ENCODE assay signal across 27 mouse cellular contexts in genomic region chr15:18190490-18190889, GRCm38 (mm10).
A peak's percentile ranks its signal among the peaks of the same experiment; 100 is the strongest.
DNase-seq lines count a peak whose midpoint lies in the region; ATAC-seq lines count a peak whose summit lies in the region.
"Had no signal": no experiment of that assay in that cellular context is flagged by ENCODE, and none has a peak within 500 bp of the region (broad histone marks: within the 10 kb centered on the region; RNA-seq: fewer than 3 reads in every experiment).

No protein-coding gene starts in this region.

- 0 out of 2 replicates have a peak, but pooled peaks cover 5% of the 10 kb centered on the region for H3K4me1 ChIP-seq in forebrain, embryonic 12.5 days
- H3K4me1 ChIP-seq in forebrain, embryonic 10.5 days, result no peaks in the 10 kb centered on the region
- peaks cover 9% of the 10 kb centered on the region for H3K4me1 ChIP-seq in forebrain, embryonic 13.5 days
- H3K4me1 ChIP-seq in forebrain, embryonic 16.5 days (replicated peaks; ENCODE audit: control insufficient read depth, insufficient read depth, low read length), result peaks cover 4% of the 10 kb centered on the region
- no peaks in the 10 kb centered on the region for H3K4me1 ChIP-seq in kidney, embryonic 15.5 days
- H3K4me1 ChIP-seq: embryonic facial prominence, embryonic 10.5 days; embryonic facial prominence, embryonic 13.5 days; heart, embryonic 12.5 days; hindbrain, embryonic 10.5 days; intestine, embryonic 15.5 days had no signal

- H3K4me3 ChIP-seq in forebrain, embryonic 12.5 days (replicated peaks), result no peak overlapping the region
- H3K4me3 ChIP-seq in forebrain, embryonic 10.5 days, result no peak overlapping the region
- no peak overlapping the region for H3K4me3 ChIP-seq in forebrain, embryonic 13.5 days
- no peak overlapping the region for H3K4me3 ChIP-seq in forebrain, embryonic 16.5 days (replicated peaks; ENCODE audit: low read length)
- no peak overlapping the region for H3K4me3 ChIP-seq in kidney, embryonic 15.5 days (replicated peaks)
- H3K4me3 ChIP-seq: embryonic facial prominence, embryonic 10.5 days; embryonic facial prominence, embryonic 13.5 days; erythroblast, embryonic 14.5 days; gastrocnemius, adult 2 months; heart, embryonic 12.5 days; heart, embryonic 15.5 days; hindbrain, embryonic 10.5 days; hindbrain, embryonic 13.5 days; intestine, embryonic 15.5 days had no signal

- H3K9ac ChIP-seq in forebrain, embryonic 12.5 days, result no peak overlapping the region
- no peak overlapping the region for H3K9ac ChIP-seq in forebrain, embryonic 13.5 days
- no peak overlapping the region for H3K9ac ChIP-seq in forebrain, embryonic 16.5 days (replicated peaks; ENCODE audit: low read depth, low read length)
- H3K9ac ChIP-seq in kidney, embryonic 15.5 days, result no peak overlapping the region
- H3K9ac ChIP-seq: embryonic facial prominence, embryonic 13.5 days; heart, embryonic 12.5 days; heart, embryonic 15.5 days; hindbrain, embryonic 13.5 days; intestine, embryonic 15.5 days had no signal

- no peak overlapping the region for H3K4me2 ChIP-seq in forebrain, embryonic 12.5 days
- no peak overlapping the region for H3K4me2 ChIP-seq in forebrain, embryonic 13.5 days
- no peak overlapping the region for H3K4me2 ChIP-seq in forebrain, embryonic 16.5 days (ENCODE audit: low read length)
- H3K4me2 ChIP-seq in kidney, embryonic 15.5 days, result no peak overlapping the region
- H3K4me2 ChIP-seq: embryonic facial prominence, embryonic 13.5 days; heart, embryonic 12.5 days; heart, embryonic 15.5 days; hindbrain, embryonic 13.5 days; intestine, embryonic 15.5 days had no signal

- DNase-seq in forebrain, embryonic 10.5 days (ENCODE audit: extremely low spot score, low spot score), result no peak
- no peak for DNase-seq in neural tube, embryonic 10.5 days (ENCODE audit: extremely low spot score, low spot score)
- DNase-seq: adrenal gland, adult 2 months; adrenal gland, postnatal 14 days; B cell, adult 2 months; cerebellum, adult 18-20 months; cerebellum, adult 9-10 months; cerebellum, postnatal 36 days; gastrocnemius, adult 2 months; gastrocnemius, postnatal 14 days; heart, adult 18-20 months; heart, postnatal 36 days; kidney, adult 11 months had no signal

- H3K9me3 ChIP-seq in forebrain, embryonic 12.5 days, result no peaks in the 10 kb centered on the region
- no peaks in the 10 kb centered on the region for H3K9me3 ChIP-seq in forebrain, embryonic 10.5 days
- no peaks in the 10 kb centered on the region for H3K9me3 ChIP-seq in forebrain, embryonic 13.5 days (replicated peaks)
- H3K9me3 ChIP-seq in forebrain, embryonic 16.5 days (ENCODE audit: control insufficient read depth, low read length), result no peaks in the 10 kb centered on the region
- no peaks in the 10 kb centered on the region for H3K9me3 ChIP-seq in kidney, embryonic 15.5 days (replicated peaks)
- H3K9me3 ChIP-seq: embryonic facial prominence, embryonic 10.5 days; embryonic facial prominence, embryonic 13.5 days; G1E; heart, embryonic 12.5 days; heart, embryonic 15.5 days; hindbrain, embryonic 10.5 days; hindbrain, embryonic 13.5 days; intestine, embryonic 15.5 days had no signal

- H3K36me3 ChIP-seq in forebrain, embryonic 12.5 days (replicated peaks), result no peaks in the 10 kb centered on the region
- H3K36me3 ChIP-seq in forebrain, embryonic 10.5 days (replicated peaks), result no peaks in the 10 kb centered on the region
- no peaks in the 10 kb centered on the region for H3K36me3 ChIP-seq in forebrain, embryonic 13.5 days (ENCODE audit: poor library complexity, severe bottlenecking)
- H3K36me3 ChIP-seq in forebrain, embryonic 16.5 days (ENCODE audit: control insufficient read depth, insufficient read depth), result no peaks in the 10 kb centered on the region
- no peaks in the 10 kb centered on the region for H3K36me3 ChIP-seq in kidney, embryonic 15.5 days
- H3K36me3 ChIP-seq: embryonic facial prominence, embryonic 10.5 days; embryonic facial prominence, embryonic 13.5 days; G1E; heart, embryonic 12.5 days; heart, embryonic 15.5 days; hindbrain, embryonic 10.5 days; hindbrain, embryonic 13.5 days; intestine, embryonic 15.5 days had no signal

- H3K27me3 ChIP-seq in forebrain, embryonic 12.5 days, result no peaks in the 10 kb centered on the region
- H3K27me3 ChIP-seq in forebrain, embryonic 10.5 days (ENCODE audit: poor library complexity, severe bottlenecking), result no peaks in the 10 kb centered on the region
- H3K27me3 ChIP-seq in forebrain, embryonic 13.5 days, result no peaks in the 10 kb centered on the region
- H3K27me3 ChIP-seq in forebrain, embryonic 16.5 days (replicated peaks; ENCODE audit: control insufficient read depth, insufficient read depth, low read length), result no peaks in the 10 kb centered on the region
- no peaks in the 10 kb centered on the region for H3K27me3 ChIP-seq in kidney, embryonic 15.5 days
- H3K27me3 ChIP-seq: CH12.LX; embryonic facial prominence, embryonic 13.5 days; heart, embryonic 12.5 days; heart, embryonic 15.5 days; hindbrain, embryonic 13.5 days; intestine, embryonic 15.5 days had no signal

- peak; percentile 59; the same call in 1 of the 2 replicates for ATAC-seq in forebrain, embryonic 12.5 days (ENCODE audit: low FRiP score)
- ATAC-seq in forebrain, embryonic 13.5 days, result peak; percentile 64; the same call in 1 of the 2 replicates
- peak; percentile 65 for ATAC-seq in forebrain, embryonic 16.5 days
- ATAC-seq in kidney, embryonic 15.5 days (replicated peaks; ENCODE audit: low FRiP score), result no peak
- ATAC-seq: intestine, embryonic 15.5 days had no signal

- WGBS in forebrain, embryonic 12.5 days, result 82% methylated on average over 1 of the region's 1 CpGs
- 93% methylated on average over 1 of the region's 1 CpGs for WGBS in forebrain, embryonic 10.5 days
- 70% methylated on average over 1 of the region's 1 CpGs for WGBS in forebrain, embryonic 13.5 days
- WGBS in forebrain, embryonic 16.5 days, result 49% methylated on average over 1 of the region's 1 CpGs
- WGBS in kidney, embryonic 15.5 days, result 90% methylated on average over 1 of the region's 1 CpGs

- no peak overlapping the region for H3K27ac ChIP-seq in forebrain, embryonic 12.5 days
- no peak overlapping the region for H3K27ac ChIP-seq in forebrain, embryonic 10.5 days
- H3K27ac ChIP-seq in forebrain, embryonic 13.5 days, result no peak overlapping the region
- no peak overlapping the region for H3K27ac ChIP-seq in forebrain, embryonic 16.5 days (ENCODE audit: low read length)
- H3K27ac ChIP-seq in kidney, embryonic 15.5 days, result no peak overlapping the region
- H3K27ac ChIP-seq: embryonic facial prominence, embryonic 10.5 days; embryonic facial prominence, embryonic 13.5 days; gastrocnemius, adult 2 months; heart, embryonic 15.5 days; hindbrain, embryonic 10.5 days; intestine, embryonic 15.5 days had no signal
